Mouse (Mus musculus) heart, embryonic 14.5 days (tissue): ENCODE data around the gene Cd79a. TPM values are rescaled to one million over a fixed set of nuclear protein-coding genes. Genes with fewer than 3 reads are reported as not detected.
"Not testable (repeated sequence)": the region's sequence is repeated elsewhere in the genome, so short reads cannot be mapped to it uniquely, and the experiment has no call there.

Source experiments
- ATAC-seq: fragments of 200-750 bp; cut with Nextera tagmentation; 2 replicates; pipeline ENCODE4 v1.8.0; 2017; ENCODE audit warnings: low read depth, moderate TSS enrichment; ENCODE audit not compliant: insufficient number of reproducible peaks, insufficient read depth, low FRiP score
- H3K27ac ChIP-seq, 2 experiments: fragments of 200-500 bp in 1 of 2; fragments of 300-500 bp in 1 of 2; sonication (generic) in 1 of 2; replicated peaks in 1 of 2; 2 replicates each; pipeline ENCODE4 v1.5.1; 2012 to 2014; ENCODE audit warnings: low read depth in 2 of 2, low read length in 2 of 2, control low read depth in 1 of 2, mild to moderate bottlenecking in 1 of 2, mixed read lengths in 1 of 2; ENCODE audit not compliant: control insufficient read depth in 1 of 2, insufficient read depth in 1 of 2
- H3K27me3 ChIP-seq: fragments of 300-500 bp; sonication (generic); 2 replicates; pipeline ENCODE4 v1.6.1; 2014; ENCODE audit warnings: mild to moderate bottlenecking, low read length, control low read depth; ENCODE audit not compliant: control insufficient read depth, insufficient read depth
- H3K36me3 ChIP-seq: fragments of 300-500 bp; sonication (generic); 2 replicates; pipeline ENCODE4 v1.6.1; 2014; ENCODE audit warnings: mild to moderate bottlenecking, control low read depth, low read length, mixed read lengths; ENCODE audit not compliant: control insufficient read depth, insufficient read depth
- H3K4me1 ChIP-seq, 2 experiments: fragments of 200-500 bp in 1 of 2; fragments of 300-500 bp in 1 of 2; sonication (generic) in 1 of 2; 2 replicates each; pipeline ENCODE4 v1.6.1; 2012 to 2014; ENCODE audit warnings: low read length in 2 of 2, control low read depth in 1 of 2, mixed read lengths in 1 of 2; ENCODE audit not compliant: control insufficient read depth in 2 of 2, insufficient read depth in 2 of 2
- H3K4me2 ChIP-seq: fragments of 300-500 bp; sonication (generic); 2 replicates; pipeline ENCODE4 v1.6.1; 2014; ENCODE audit warnings: mild to moderate bottlenecking, low read length
- H3K4me3 ChIP-seq, 2 experiments: fragments of 200-500 bp in 1 of 2; fragments of 300-500 bp in 1 of 2; sonication (generic) in 1 of 2; 2 replicates each; pipeline ENCODE4 v1.5.1; 2012 to 2014; ENCODE audit warnings: low read length in 2 of 2, mild to moderate bottlenecking in 2 of 2, control low read depth in 1 of 2, low read depth in 1 of 2, moderate library complexity in 1 of 2; ENCODE audit not compliant: control insufficient read depth in 1 of 2, insufficient read depth in 1 of 2
- H3K9ac ChIP-seq: fragments of 300-500 bp; sonication (generic); 2 replicates; pipeline ENCODE4 v1.6.1; 2014; ENCODE audit warnings: mild to moderate bottlenecking, low read length
- H3K9me3 ChIP-seq: fragments of 300-500 bp; sonication (generic); 2 replicates; pipeline ENCODE4 v1.6.1; 2016; ENCODE audit warnings: low read length, control low read depth; ENCODE audit not compliant: control insufficient read depth
- WGBS: fragments of 180-500 bp; shearing (Covaris S2); extraction: QIAGEN DNeasy Blood & Tissue Kit; methylation state at CpG from one replicate; pipeline ENCODE4 v1.1.7; 2014; 5-methylcytosine and 5-hydroxymethylcytosine counted together
- polyA plus RNA-seq: library from polyadenylated mRNA; unstranded; fragments of >200 nt; fragmentation: Nextera tagmentation; extraction: Ambion mirVana; gene quantifications from 2 replicates; pipeline ENCODE4 v1.2.1, GENCODE M21; 2014

Cd79a gene
- polyA plus RNA-seq, 1 experiment from 2014 or later, result not detected

DNA sequence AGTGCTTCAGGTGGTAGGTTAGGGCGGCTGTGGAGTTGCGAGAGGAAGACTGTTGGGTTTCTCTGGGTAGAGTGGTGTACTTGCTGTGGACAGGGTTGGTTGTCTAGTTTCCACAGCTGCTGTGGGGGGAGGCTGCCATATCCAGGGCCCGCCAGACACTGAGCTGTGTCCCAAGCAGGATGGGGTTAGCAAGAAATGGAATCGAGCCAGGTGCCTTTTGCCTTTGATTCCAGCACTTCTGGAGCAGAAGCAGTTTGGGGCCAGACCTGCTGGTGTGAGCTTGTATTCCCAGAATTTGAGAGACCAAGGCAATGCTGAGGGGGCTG is 10.9 kb upstream of the Cd79a start:
- Histone ChIP-seq H3K36me3 (peaks cover 60% of the 10 kb centered on the region), H3K4me1 (peaks cover 8 to 27% of the 10 kb centered on the region in 2 experiments), H3K27ac (0 out of 4 replicates have a peak overlapping the region, but pooled peaks of 1 of the 2 experiments have one; percentile 10), H3K4me3 (peak overlapping the region; percentile 69 to 91), H3K9me3 (no peaks in the 10 kb centered on the region), H3K4me2 (peak overlapping the region; percentile 83), H3K9ac (peak overlapping the region; percentile 99), H3K27me3 (no peaks in the 10 kb centered on the region)
- WGBS, result 58% methylated on average over 4 of the region's 4 CpGs
- ATAC-seq, result no peak

DNA sequence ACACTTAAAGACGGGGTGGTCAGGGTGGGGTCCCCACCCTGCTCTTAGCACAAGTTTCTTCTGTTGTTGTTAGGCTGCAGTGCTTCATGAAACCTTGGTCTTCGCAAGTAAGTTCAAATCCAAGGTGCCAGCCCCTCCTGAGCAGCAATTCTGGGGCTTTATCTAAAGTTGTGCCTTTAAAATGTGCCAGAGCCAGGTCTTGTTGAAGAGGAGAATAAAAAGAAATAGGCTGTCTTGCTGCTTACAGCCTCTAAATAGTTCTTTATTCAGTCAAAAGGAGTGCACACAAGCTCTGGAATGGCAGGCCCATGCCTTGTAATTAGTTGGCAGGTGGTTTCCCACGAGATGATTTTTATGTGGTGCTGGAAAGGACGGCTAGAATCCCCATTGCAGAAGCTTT is 10.1 kb upstream of the Cd79a start:
- H3K36me3 ChIP-seq, result peaks cover 60% of the 10 kb centered on the region
- no peak overlapping the region for H3K4me3 ChIP-seq
- H3K4me2 ChIP-seq, result no peak overlapping the region
- no peaks in the 10 kb centered on the region for H3K27me3 ChIP-seq
- H3K9ac ChIP-seq, result peak overlapping the region; percentile 42; the same call in 1 of the 2 replicates
- peaks cover 8 to 27% of the 10 kb centered on the region in 2 experiments for H3K4me1 ChIP-seq
- no peaks in the 10 kb centered on the region for H3K9me3 ChIP-seq
- 74% methylated on average over 4 of the region's 4 CpGs for WGBS
- ATAC-seq, result no peak
- no peak overlapping the region for H3K27ac ChIP-seq

DNA sequence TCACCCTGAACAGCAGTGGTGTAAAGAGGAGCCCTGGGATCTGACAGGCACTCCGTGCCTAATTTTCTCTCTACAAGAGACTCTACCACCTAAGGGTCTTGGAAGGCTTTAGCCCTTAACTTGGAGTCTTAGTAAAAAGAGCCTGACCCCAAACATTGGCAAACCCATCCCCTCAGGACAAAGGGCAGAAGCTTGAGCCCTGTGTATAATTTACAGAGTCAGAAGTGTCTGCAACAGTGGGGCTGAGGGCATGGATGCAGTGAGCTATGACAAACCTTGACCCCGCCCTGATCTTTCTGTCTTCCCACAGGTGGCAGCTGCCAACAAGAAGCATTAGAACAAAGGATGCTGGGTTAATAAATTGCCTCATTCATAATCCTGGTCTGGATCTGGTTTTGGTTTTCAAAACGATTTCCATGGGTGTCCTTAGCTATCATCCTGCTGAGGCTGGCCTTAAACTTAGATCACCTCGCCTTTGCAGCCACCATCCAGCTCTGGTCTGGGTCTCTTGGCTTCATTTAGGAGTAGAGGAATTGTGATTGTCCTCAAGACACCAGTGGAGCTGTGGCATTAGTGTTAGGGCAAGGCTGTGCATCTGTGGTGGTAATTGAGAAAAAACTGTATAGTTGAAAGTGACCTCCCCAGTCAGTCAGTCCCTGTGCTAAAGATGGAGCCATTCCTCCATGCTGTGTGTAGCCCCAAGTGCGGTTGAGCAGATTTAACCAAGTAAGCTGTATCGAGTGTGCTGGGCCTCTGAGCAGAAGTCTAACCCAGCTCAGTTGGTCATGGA is 7.6 kb upstream of the Cd79a start:
- Histone ChIP-seq H3K9me3 (no peaks in the 10 kb centered on the region), H3K9ac (no peak overlapping the region), H3K27ac (0 out of 4 replicates have a peak overlapping the region, but pooled peaks of 1 of the 2 experiments have one; percentile 4), H3K4me1 (peaks cover 8 to 27% of the 10 kb centered on the region in 2 experiments), H3K27me3 (no peaks in the 10 kb centered on the region), H3K4me3 (no peak overlapping the region), H3K36me3 (peaks cover 60% of the 10 kb centered on the region), H3K4me2 (no peak overlapping the region)
- no peak for ATAC-seq
- 87% methylated on average over 6 of the region's 6 CpGs for WGBS

DNA sequence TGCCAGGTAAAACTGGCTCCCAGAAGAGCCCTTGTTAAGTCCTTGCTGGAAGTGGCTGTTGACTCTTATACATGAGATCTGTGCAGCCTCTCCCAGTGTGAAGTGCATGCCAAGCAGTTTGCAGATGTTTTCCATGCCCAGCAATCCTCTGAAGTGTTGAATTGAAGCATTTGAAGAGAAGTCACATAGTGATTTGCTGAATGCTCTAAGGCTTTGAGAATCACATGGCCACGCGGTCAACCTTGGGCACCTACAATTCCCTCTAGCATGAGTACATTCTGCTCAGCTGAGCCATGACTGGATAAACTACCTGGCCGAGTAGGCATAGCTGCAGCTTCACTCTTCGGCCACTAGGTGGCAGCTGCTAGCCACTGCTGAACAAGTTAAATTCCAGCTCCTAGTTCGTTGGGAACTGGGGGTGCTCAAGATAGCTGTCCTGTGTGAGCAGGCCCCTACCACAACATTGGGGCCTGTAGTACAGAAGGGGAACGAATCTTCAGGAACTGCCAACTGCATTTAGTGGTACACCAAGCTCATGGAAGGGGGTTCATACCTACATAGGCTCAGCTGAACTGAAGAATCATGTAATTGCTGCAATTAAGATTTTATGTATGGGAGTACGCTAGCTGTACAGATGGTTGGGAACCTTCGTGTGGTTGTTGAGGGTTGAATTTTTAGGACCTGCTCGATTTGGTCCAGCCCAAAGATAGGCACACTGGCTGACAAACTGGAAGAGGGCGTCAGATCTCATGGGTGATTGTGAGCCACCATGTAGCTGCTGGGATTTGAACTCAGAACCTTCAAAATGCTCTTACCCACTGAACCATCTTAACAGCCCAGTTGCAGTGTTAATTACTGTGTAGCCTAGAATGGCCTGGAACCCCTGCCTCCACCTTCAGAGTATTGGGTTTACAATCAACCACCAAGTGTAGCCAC is 6.6 kb upstream of the Cd79a start:
- ATAC-seq, result peak; percentile 40; the same call in 1 of the 2 replicates
- Histone ChIP-seq H3K4me2 (no peak overlapping the region), H3K36me3 (peaks cover 57% of the 10 kb centered on the region), H3K4me1 (peaks cover 8 to 23% of the 10 kb centered on the region in 2 experiments), H3K27me3 (no peaks in the 10 kb centered on the region), H3K9ac (no peak overlapping the region), H3K4me3 (no peak overlapping the region), H3K9me3 (no peaks in the 10 kb centered on the region), H3K27ac (0 out of 4 replicates have a peak overlapping the region, but pooled peaks of 1 of the 2 experiments have one; percentile 4)
- 26% methylated on average over 10 of the region's 10 CpGs for WGBS

DNA sequence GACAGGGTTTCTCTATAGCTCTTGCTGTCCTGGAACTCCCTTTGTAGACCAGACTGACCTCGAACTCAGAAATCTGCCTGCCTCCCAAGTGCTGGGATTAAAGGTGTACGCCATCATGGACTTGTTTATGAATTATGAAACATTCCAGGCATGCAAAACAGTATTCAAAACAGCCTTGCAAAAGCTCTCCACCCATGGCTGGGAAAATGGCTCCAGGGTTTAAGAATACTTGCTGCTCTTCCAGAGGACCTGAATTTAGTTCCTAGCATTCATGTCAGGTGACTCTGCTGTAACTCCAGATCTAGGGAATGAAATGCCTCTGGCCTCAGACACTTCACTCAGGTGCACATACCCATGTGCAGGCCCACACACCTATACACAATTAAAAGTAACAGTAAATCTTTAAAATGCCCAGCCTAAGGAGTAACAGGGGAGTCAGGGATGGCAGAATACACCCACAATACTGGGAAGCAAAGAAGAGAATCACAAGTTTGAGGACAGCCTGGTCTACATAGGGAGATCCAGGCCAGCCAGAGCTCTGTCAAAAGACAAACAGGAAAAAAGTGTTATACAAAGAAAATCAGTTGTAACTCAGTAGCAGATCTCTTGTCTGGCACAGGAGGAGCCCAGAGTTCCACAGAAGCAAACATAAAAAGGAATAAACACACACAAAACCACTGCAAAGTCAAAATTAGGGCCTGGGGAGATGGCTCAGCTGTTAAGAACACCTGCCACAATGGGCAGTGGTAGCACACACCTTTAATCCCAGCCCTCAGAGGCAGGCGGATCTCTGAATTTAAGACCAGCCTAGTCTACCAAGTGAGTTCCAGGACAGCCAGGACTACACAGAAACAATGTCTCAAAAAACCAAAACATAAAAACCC is 5.7 kb upstream of the Cd79a start:
- Histone ChIP-seq H3K4me3 (no peak overlapping the region), H3K9ac (no peak overlapping the region), H3K9me3 (no peaks in the 10 kb centered on the region), H3K4me1 (peaks cover 0 to 13% of the 10 kb centered on the region in 2 experiments; a peak in 3 of 4 replicates), H3K27me3 (no peaks in the 10 kb centered on the region), H3K36me3 (peaks cover 48% of the 10 kb centered on the region), H3K27ac (no peak overlapping the region), H3K4me2 (no peak overlapping the region)
- 74% methylated on average over 3 of the region's 3 CpGs for WGBS
- ATAC-seq, result no peak

DNA sequence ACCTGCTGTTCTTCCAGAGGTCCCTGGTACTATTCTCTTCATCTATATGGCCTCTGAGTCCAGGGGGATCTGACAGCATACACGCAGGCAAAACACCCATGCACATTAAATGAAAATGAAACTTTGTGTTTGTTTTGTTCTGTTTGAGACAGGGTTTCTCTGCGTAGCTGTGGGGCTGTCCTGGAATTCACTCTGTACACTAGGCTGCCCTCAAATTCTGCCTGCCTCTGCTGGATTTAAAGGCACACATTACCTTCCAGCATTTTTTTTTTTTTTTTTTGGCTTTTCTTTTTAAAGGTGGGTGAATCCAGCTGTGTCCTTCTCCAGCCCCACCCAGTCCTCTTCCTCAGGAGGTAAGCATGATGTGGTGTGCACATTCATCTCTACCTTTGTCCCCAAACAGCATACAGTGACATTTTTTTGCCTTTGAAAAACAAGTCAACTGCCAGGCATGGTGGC is 5.0 kb upstream of the Cd79a start:
- WGBS, result 74% methylated on average over 2 of the region's 2 CpGs
- no peak overlapping the region for H3K4me3 ChIP-seq
- no peak overlapping the region for H3K4me2 ChIP-seq
- no peaks in the 10 kb centered on the region for H3K27me3 ChIP-seq
- no peaks in the 10 kb centered on the region for H3K9me3 ChIP-seq
- H3K27ac ChIP-seq, result no peak overlapping the region
- no peak for ATAC-seq
- H3K9ac ChIP-seq, result no peak overlapping the region
- H3K36me3 ChIP-seq, result peaks cover 41% of the 10 kb centered on the region
- H3K4me1 ChIP-seq, result peaks cover 0 to 7% of the 10 kb centered on the region in 2 experiments; a peak in 2 of 4 replicates

DNA sequence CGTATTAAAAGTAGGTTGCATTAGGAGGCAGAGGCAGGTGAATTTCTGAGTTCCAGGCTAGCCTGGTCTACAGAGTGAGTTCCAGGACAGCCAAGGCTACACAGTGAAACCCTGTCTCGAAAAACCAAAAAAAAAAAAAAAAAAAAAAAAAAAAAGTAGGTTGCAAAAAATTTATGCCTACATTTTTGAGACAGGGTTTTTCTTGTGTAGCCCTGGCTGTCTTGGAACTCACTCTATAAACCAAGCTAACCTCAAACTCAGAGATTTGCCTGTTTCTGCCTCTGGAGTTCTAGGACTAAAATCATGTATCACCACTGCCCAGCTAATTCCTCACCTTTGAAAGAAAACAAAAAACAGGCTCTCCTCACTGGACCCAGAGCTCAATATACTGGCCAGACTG is 1.4 kb upstream of the Cd79a start:
- not testable (repeated sequence) for H3K4me1 ChIP-seq, H3K27ac ChIP-seq, H3K36me3 ChIP-seq, H3K9ac ChIP-seq, H3K9me3 ChIP-seq, H3K4me3 ChIP-seq, H3K27me3 ChIP-seq, ATAC-seq, H3K4me2 ChIP-seq
- WGBS, result 78% methylated on average over 2 of the region's 2 CpGs
